Mouse (Mus musculus) erythroblast, adult 5-6 weeks (primary cell): ENCODE data around the gene Pard3. TPM values are rescaled to one million over a fixed set of nuclear protein-coding genes. Genes with fewer than 3 reads are reported as not detected.

ENCODE experiments used
- ATAC-seq: replicated peaks from 2 replicates; pipeline ENCODE4 v1.8.0; 2016; ENCODE audit warnings: moderate number of reproducible peaks, mild to moderate bottlenecking, moderate TSS enrichment, inconsistent platforms; ENCODE audit not compliant: poor library complexity, low FRiP score, severe bottlenecking
- total RNA-seq, 2 experiments: library from RNA; stranded (forward) in 1 of 2; stranded (reverse) in 1 of 2; fragments of 150-400 nt in 1 of 2; fragments of 200-764, 138-1000 nt in 1 of 2; gene quantifications; 2 replicates each; pipeline versions ENCODE4 v1.2.3 to v1.2.4; 2015 to 2017; ENCODE audit warnings: low replicate concordance in 2 of 2

Gene Pard3
- total RNA-seq, 2 experiments from 2014 or later, result 2.7 to 5.8 TPM

DNA sequence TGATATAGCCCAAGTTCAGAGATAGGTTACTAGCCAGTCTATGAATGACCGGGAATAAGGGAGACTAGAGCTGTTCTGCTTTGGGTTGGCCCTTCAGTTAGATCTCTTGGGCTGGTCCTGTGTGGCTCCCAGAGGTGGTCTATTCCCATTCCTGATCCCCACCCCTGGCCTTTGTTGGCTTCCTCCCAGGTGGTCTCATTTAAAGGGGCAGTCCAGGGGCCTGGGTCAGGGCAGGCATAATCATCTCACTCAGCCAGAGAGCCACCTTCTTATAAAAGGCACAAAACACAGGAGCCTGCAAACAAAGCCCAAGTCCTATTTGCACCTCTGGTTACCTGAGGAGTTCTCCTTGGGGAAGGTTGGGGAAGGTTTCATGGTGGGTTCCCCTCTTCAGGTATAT is 447.6 kb downstream of the Pard3 start:
- no peak for ATAC-seq

DNA sequence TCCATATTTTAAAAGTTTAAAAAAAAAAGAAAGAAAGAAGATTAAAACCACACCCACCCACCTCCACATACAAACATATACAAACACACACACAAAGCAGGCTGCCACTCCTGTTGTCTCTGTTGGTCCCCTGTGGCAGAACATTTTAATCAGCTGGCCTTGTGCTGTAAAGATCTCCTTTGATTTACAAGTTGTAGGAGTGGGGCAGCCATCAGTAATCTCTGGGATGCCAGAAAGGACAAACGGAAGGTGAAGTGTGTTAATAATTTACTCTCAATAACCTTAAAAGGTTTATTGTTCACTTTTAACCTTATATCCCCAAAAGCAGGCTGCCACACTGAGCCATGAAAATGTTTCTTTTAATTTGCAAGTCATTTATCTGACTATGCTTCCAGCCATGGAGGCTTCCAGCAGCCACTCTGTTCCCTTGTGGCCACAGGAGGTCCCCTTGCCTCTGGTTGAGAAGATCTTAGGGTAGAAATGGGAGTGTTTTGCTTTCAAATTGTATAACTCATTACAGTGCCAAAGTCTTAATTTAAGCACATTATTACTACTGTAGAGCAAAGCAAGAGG is 448.4 kb downstream of the Pard3 start:
- no peak for ATAC-seq

DNA sequence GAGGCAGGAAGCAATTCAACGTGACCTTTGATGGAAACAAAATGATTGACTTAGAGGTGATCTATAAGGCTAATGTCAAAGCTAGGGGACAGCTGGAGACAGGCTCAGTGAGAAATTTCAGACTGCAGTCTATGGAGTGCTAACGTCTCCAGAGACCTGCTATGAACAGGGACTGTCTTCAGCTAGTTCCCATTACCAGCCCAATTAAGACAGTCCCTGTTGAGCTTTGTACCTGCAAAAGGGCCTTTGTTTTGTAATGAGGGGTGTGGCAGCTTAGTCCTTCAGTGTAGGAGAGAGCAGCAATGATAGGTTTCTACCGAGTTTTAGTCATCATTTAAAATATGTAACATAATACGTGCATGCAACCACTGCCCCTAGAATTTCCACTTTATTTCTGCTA is 448.9 kb downstream of the Pard3 start:
- no peak for ATAC-seq

DNA sequence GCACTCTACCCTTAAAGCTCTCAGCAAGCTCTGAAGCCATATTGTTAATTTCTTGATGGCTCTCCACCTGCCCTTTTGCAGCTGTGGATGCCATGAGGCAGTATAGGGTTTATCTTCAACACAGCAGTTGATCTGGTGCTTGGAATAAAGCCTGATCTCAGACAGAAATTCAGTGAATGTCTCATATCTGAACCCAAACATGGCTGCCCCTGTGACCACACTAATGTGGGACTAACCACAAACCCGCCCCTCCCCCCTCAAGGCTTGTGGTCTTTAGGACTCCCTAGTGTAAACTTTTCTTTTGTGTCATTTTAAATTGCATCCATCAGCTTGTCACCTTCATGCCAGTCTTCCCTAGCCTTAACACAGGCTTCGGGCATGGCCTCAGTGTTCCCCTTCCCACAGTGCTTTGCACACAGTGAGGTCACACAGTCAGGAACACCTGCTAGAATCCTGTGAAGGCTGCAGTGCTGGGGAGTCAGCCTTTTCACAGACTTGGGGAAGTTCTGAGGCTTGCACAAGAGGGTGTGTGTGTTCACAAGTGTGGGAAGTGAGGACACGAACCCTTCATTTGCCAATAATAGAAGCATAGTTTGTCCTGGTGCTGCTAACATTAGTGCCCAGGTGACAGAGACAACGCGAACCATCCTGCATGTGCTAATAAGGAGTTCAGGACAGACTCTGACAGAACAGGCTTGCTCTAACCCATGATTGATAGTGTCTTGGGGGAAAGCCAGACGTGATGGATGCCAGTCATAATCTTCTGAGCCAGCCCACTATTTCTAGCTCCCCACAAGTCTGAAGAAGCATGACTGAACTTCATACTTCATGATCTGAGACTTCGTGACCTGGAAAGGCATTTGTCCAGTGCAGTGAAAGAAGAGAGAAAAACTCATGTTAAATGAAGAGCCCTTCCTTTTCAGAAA is 451.4 kb downstream of the Pard3 start:
- no peak for ATAC-seq

DNA sequence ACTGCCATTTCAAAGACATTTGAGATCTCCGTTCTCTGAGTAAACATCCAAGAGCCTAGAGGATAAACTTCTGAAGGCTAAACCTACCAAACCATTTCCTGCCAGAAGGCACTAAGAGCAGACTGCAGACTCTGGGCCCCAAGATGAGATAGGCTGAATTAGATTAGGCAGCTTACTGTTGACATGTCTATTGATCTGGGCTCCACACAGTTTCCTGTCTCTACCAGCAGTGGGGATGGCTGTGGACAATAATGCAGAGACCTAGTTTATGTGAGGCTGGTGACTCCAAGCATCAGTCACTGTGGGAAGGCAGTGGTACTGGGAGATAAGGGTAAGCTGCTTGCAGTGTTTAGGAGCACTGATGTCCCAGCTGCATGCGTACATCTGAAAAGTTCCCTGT is 452.4 kb downstream of the Pard3 start:
- no peak for ATAC-seq

DNA sequence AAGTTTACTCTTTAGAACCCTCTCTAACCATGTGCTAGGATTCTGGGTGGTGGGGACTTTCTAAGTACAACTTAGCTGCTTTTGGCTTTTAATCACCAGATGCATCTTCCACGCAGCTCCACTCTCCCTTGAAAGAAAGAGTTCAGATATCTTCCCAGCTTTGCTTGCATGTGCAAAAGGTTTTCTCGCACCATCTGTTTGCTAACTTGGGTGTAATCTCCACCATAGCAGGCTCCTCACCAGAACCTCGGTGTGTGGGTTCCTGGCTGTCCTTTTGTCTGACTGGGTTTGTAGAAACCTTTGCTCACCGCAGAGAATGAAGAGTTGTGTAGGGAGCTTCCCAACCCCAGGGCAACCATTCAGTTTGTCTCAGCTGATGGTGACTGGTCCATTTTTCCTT is 462.0 kb downstream of the Pard3 start:
- no peak for ATAC-seq

DNA sequence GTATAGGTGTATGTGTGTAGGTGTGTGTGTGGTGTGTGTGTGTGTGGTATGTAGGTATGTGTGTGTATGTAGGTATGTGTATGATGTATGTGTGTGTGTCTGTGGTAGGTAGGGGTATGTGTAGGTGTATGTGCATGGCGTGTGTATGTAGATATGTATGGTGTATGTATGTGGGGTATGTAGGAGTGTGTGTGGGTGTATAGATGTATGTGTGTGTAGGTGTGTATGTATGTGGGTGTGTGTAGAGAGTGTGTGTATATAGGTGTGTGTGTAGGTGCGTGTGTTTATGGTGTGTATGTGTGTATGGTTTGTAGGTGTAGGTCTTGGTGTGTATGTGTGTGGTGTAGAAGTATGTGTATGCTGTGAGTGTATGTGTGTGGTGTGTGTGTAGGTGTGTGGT is 464.6 kb downstream of the Pard3 start:
- ATAC-seq, result no peak

DNA sequence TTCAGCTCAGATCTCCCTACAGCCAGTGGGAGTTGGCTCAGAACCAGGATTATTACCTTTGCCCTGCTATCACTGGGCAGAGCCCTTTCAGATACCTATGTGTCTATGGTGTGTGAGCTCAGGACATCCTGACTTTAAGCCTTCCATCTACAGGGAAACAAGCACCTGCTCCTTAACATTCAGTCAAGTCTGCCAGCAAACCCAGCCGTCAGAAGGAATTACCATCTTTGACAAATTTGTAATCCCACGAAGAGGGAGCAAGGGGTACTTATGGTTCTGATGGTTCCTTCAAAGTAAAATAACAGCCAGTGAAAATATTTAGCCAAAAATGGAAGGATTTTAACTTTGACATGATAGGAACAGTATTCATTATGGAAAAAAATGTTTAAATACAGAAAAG is 466.1 kb downstream of the Pard3 start:
- no peak for ATAC-seq

DNA sequence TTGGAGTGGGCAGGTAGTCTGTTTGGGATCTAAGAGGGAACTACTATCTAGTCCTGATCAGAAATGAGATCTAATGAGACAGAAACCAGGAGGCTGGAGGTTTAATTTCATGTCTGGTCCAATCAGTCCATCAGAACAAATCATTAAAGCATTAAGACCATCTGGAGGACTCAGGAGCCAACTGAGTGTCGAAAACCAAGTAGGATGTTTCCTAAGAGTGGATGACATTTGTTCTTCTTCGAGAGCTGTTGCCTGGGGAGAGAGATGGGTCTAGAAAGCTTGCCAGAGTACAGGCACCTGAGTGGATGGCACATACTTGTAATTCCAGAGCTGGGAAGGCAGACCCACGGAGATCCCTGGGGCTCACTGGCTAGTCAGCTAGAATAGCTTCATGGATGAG is 468.2 kb downstream of the Pard3 start:
- no peak for ATAC-seq

DNA sequence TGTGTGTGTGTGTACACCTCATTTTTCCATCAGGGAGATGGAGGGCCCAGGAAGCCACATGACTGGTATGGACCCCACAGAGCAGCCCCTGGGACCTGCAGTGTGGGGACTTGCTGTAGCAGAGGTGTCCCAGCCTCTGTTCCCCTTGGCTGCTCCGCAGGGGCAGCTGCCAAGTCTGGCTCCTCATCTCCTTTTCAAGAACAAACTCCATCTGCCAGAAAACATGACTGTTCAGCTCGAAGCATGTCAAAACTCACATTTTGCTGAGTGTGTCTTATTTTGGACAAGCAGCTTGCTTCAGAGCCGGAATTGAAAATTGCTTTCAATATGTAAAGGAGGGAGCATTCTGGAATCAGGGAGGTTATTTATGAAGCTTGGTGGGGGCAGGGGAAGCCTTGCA is 471.1 kb downstream of the Pard3 start:
- no peak for ATAC-seq

DNA sequence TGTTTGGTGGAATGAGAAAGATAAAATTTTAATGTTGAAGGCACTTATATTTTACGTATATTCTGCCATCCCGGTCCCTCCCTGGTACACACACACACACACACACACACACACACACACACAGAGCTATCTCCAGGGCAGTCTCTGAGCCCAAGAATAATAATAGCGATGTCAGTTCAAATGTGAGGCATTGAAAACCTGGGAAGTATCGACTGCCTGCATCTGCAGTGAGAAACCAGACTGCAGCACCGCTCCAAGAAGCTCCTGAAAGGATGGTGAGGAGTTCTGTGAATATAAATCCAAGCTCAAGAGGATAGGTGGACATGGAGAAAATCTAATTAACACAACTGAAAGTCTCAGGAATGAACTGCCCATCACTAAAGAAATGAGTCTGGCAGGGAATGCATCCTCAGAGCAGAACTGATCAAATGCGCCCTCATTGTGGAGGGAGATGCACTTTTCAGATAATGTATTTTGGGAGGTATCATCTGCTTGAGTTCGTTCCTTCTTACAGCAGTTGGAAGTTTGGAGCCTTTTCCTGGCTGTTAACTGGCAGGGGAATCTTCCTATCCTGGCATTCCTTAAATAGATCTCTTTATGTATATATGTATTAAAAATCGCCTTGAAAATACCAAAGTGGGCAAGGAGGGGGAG is 471.6 kb downstream of the Pard3 start:
- no peak for ATAC-seq

DNA sequence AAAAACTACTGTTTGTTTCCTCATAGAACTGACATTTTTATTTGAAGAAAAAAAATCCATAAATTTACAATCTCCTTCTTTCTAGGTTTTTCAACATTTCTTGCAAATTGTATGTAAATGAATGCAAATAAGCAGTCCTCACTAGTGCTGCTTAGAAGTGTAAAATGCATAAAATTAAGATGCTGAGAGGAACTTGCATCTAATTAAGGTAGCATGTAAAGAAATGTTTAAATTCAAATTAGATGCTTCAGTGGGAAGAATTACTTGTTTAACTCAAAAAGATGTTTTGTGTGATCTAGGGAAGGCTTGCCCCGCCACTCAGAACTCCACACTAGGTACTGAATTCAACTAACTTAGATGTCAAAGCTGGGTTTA is 472.1 kb downstream of the Pard3 start:
- ATAC-seq, result no peak

DNA sequence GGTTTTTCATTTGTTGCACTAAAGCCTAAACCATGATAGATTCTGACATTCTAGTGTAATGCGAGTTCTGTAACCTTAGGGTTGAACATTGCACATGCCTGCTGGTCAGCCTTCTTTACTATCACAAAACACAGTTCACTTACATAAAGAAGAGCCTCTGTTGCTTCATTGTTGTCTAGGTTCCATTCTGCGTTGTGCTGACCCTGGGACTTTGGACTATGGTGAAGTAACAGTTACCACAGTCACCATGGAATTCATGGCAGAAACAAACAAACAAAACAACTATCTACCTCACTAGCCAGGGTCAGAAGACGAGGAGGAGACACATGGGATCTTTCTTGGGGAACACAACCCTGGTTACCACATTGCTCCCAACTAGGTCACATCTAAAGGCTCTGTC is 476.1 kb downstream of the Pard3 start:
- ATAC-seq, result no peak

DNA sequence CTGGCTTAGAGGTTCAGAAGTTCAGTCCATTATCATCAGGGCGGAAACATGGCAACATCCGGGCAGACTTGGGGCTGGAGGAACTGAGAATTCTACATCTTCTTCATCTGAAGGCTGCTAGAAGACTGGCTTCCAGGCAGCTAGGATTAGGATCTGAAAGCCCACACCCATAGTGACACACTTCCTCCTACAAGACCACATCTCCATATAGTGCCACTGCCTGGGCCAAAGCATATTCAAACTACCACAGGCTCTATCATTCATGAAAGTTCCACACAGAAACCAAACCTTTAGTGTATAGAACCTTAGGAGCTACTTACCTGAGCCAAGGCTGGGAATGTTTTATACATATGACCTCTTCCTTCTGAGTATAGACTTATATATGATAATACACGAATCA is 476.6 kb downstream of the Pard3 start:
- ATAC-seq, result no peak

DNA sequence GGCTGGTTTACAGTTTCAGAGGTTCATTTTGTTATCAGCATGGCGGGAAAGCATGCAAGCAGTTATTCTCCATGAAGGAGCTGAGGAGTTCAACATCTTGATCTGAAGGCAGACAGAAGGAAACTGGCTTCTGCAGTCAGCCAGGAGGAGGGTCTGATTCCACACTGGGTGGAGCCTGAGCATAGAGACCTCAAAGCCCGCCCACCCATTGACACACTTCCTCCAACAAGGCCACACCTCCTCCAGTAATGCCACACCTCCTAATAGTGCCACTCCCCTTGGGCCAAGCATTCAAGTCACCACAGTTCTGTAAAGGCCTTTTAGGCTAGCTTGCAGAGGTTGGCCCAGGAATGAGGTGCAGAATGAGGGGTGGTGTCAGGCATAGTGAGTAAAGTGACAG is 478.5 kb downstream of the Pard3 start:
- ATAC-seq, result no peak

DNA sequence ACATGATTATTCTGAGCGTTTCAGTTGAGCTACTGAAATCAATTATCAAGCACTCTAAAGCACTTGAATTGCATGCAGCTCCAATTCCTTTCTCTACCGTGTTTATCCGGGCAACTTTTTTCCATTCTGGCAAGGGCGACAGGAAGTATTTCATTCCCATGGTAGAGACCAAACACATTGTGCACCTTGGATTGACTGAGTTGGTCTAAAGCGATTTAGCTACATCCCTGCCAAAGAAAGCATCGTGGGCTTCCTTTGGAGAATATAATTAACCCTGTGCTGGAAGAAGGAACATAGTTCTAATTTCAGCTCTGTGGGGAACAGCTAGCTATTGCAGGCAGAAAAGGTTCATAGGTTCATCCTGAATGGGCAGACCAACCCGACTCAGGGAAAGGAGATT is 480.0 kb downstream of the Pard3 start:
- ATAC-seq, result no peak

DNA sequence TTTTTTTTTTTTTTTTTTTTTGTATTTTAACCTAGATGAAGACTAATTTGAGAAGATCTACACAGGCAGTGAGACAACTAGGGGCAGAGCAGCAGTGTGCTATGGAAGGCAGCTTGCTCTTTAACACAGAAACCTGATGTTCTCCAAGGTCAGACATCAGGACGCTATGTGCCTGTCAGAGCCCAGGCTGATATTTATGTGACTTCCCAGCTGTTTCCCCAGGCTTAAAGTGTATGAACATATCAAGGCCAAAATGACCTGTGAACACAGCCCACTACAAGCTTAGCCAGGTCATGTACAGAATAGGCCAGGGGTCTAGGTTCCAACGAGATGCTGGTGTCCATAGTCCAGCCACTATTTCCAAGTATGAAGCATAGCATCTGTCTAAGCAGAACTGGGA is 482.5 kb downstream of the Pard3 start:
- no peak for ATAC-seq

DNA sequence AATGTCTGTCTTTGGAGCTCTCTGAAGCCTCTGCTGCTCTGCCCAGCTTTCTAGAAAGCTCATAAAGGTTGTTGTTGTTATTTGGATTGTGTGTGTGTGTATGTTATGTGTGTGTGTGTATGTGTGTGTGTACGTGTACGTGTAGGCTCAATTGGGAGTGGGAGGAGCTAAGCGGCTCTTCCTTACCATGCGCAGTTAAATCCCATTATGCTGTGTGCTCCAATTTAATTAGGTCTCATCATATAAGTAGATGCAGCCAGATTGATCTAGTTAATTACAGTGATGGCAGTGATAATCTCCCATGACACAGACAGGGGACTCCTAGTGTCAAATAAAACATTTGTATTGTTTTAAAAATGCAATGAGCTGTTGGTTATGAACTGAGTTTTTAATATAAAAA is 487.2 kb downstream of the Pard3 start:
- ATAC-seq, result no peak

DNA sequence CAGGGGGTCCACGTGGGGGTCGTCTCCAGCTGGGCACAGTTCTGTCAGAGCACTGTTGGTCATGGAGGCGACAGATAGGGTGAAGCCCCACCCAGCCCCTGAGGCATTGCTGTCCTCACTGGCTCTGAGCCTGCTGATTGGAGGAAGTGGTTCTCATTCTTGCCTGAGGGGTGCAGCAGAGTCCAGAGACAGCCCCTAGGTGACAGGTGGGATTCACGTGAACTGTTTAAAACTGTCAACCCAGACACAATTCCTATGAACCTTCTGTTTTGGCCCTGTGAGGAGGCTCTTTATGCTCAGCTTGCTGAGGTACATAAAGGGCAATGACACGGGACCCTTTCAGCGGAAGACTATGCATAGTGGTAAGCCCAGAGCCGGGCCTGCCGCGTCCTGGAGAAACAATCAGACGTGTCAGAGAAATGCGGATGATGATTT is 488.5 kb downstream of the Pard3 start:
- ATAC-seq, result no peak

DNA sequence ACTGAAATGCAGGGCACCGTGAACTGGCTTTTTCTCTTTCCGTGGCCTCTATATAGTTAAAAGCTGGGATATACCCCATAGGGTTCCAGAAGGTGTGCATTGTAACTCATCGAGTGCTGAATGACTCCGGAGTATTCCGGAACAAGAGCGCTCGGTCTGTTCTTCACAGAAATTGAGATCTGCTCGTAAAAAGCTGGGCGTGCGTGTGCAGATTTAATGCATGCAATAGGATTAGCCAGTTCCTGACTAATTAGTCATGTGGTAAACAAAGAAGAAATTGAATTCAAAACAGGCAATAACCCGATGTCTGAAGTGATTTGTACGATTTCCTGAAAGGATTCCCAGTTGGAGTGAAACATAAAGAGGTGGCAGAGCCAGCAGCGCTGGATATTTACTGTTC is 489.1 kb downstream of the Pard3 start:
- no peak for ATAC-seq

DNA sequence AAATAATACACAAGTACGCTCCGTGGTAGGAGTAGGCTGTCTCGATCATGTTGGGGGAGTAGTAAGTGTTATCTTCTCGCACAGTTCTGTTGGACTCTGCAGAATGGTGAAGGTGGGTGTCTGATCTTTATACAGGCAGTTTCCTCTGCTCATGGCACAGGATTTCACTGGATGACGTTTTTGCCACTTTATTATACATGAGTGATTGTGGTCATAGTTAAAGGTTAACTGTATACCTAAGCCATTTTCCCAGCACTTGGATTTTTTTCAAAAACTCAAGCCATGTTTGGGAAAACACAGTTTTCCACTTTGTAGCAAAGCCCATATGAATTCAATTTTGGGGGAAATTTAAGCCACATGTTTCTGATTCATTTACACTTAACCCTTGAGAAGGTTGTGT is 489.9 kb downstream of the Pard3 start:
- no peak for ATAC-seq
